Mouse (Mus musculus) adrenal gland, postnatal 14 days (tissue): Measurements from ENCODE around the gene Thada. TPM values are rescaled to one million over a fixed set of nuclear protein-coding genes. Genes with fewer than 3 reads are reported as not detected.

Source experiments
- DNase-seq: peaks from one replicate; pipeline ENCODE4 v3.0.0; 2021; ENCODE audit warnings: mixed read lengths
- long read RNA-seq, 2 experiments: library from polyadenylated mRNA; stranded (forward); transcript quantifications; one replicate each; pipeline ENCODE4 v2.0.0; 2021
- total RNA-seq: library from RNA; stranded (reverse); gene quantifications from 2 replicates; pipeline ENCODE4 v1.2.3, GENCODE M21; 2021

The Thada gene
- total RNA-seq = 18.9 and 19.6 TPM in 2 replicates
- long read RNA-seq, experiment 1, partial matches to known transcripts = 1 of 4 reads
- long read RNA-seq, experiment 1, other reads (novel, unspliced or antisense) = 3 of 4 reads
- long read RNA-seq, experiment 2, partial matches to known transcripts = 3 of 6 reads
- long read RNA-seq, experiment 2, other reads (novel, unspliced or antisense) = 3 of 6 reads

GRCm38 (mm10) chr17:84465753-84466608, at the start of gene Thada:
Gene Thada (minus strand): TSS chr17:84466205.
- peak; percentile 98 for DNase-seq

- no peak for DNase-seq
Measured at GRCm38 (mm10) chr17:84512516-84513085, 46.6 kb upstream of the Thada start.

GRCm38 (mm10) chr17:84511682-84512515, 45.9 kb upstream of the Thada start, which contains the start of gene Plekhh2:
Gene Plekhh2 (plus strand): TSS chr17:84511895.
- peak; percentile 89 for DNase-seq

GRCm38 (mm10) chr17:84510961-84511639, 45.1 kb upstream of the Thada start:
- DNase-seq = peak; percentile 15

- peak; percentile 68 for DNase-seq
Measured at GRCm38 (mm10) chr17:84510355-84510754, 44.4 kb upstream of the Thada start.

GRCm38 (mm10) chr17:84509176-84509575, 43.2 kb upstream of the Thada start:
- DNase-seq = no peak

GRCm38 (mm10) chr17:84508736-84509135, 42.7 kb upstream of the Thada start:
- no peak for DNase-seq

- no peak for DNase-seq
Measured at GRCm38 (mm10) chr17:84505922-84506321, 39.9 kb upstream of the Thada start.

- DNase-seq = no peak
Measured at GRCm38 (mm10) chr17:84502341-84502740, 36.3 kb upstream of the Thada start.

GRCm38 (mm10) chr17:84498639-84499038, 32.6 kb upstream of the Thada start:
- peak; percentile 37 for DNase-seq

GRCm38 (mm10) chr17:84497972-84498604, 32.1 kb upstream of the Thada start:
- DNase-seq = no peak

- DNase-seq = no peak
Measured at GRCm38 (mm10) chr17:84497559-84497958, 31.6 kb upstream of the Thada start.

GRCm38 (mm10) chr17:84497026-84497425, 31.0 kb upstream of the Thada start:
- DNase-seq = no peak

GRCm38 (mm10) chr17:84492255-84492880, 26.4 kb upstream of the Thada start:
- DNase-seq = no peak

GRCm38 (mm10) chr17:84487415-84487814, 21.4 kb upstream of the Thada start:
- no peak for DNase-seq

GRCm38 (mm10) chr17:84483673-84484320, 17.8 kb upstream of the Thada start:
- DNase-seq = no peak

GRCm38 (mm10) chr17:84482831-84483230, 16.8 kb upstream of the Thada start:
- no peak for DNase-seq

GRCm38 (mm10) chr17:84480464-84481355, 14.7 kb upstream of the Thada start:
- peak; percentile 70 for DNase-seq

- no peak for DNase-seq
Measured at GRCm38 (mm10) chr17:84478276-84478675, 12.3 kb upstream of the Thada start.
